Mouse (Mus musculus) spleen, adult 2 months (tissue): ENCODE results near the gene Casp2. TPM values are rescaled to one million over a fixed set of nuclear protein-coding genes. Genes with fewer than 3 reads are reported as not detected.

Source experiments
- DNase-seq, 2 experiments: peaks; one replicate each; pipeline versions ENCODE4 v3.0.0 to v3.0.0-alpha.2; 2012 to 2021; ENCODE audit warnings: low spot score in 2 of 2, low read depth in 1 of 2
- H3K27ac ChIP-seq: fragments of 200-500 bp; 2 replicates; pipeline ENCODE4 v1.5.1; 2012; ENCODE audit warnings: low read length, inconsistent platforms; ENCODE audit not compliant: insufficient read depth
- H3K27me3 ChIP-seq: fragments of 200-500 bp; 2 replicates; pipeline ENCODE4 v1.6.1; 2012; ENCODE audit warnings: mild to moderate bottlenecking, moderate library complexity, low read length, inconsistent platforms; ENCODE audit not compliant: control insufficient read depth, insufficient read depth
- H3K36me3 ChIP-seq: fragments of 200-500 bp; 2 replicates; pipeline ENCODE4 v1.6.1; 2012; ENCODE audit warnings: mild to moderate bottlenecking, low read length, inconsistent platforms; ENCODE audit not compliant: control insufficient read depth, insufficient read depth
- H3K4me1 ChIP-seq: fragments of 200-500 bp; 2 replicates; pipeline ENCODE4 v1.6.1; 2011; ENCODE audit warnings: inconsistent platforms; ENCODE audit not compliant: control insufficient read depth, insufficient read depth, insufficient read length
- H3K4me3 ChIP-seq: fragments of 200-500 bp; 2 replicates; pipeline ENCODE4 v1.5.1; 2011; ENCODE audit warnings: mild to moderate bottlenecking, inconsistent platforms; ENCODE audit not compliant: insufficient read depth, insufficient read length; ENCODE audit errors: extremely low read depth
- CTCF ChIP-seq: fragments of 200-500 bp; IDR thresholded peaks from 2 replicates; pipeline ENCODE4 v1.5.1; 2011; ENCODE audit warnings: mild to moderate bottlenecking, inconsistent platforms; ENCODE audit not compliant: insufficient read depth, insufficient read length, insufficient replicate concordance; ENCODE audit errors: extremely low read depth
- POLR2A ChIP-seq: fragments of 200-500 bp; IDR thresholded peaks from 2 replicates; pipeline ENCODE4 v1.6.1; 2011; ENCODE audit warnings: low read depth, low read length, inconsistent platforms
- WGBS: fragments of 180-500 bp; shearing (Covaris S2); methylation state at CpG from one replicate; pipeline ENCODE4 v1.1.7; 2018; 5-methylcytosine and 5-hydroxymethylcytosine counted together
- polyA plus RNA-seq: library from polyadenylated mRNA; depleted of rRNA; stranded (reverse); fragments of >200 nt; gene quantifications from 2 replicates; pipeline ENCODE4 v1.2.3, GENCODE M21; 2012; rRNA removed

Casp2 gene
- 32.2 and 33.6 TPM in 2 replicates for polyA plus RNA-seq

GRCm38 (mm10) chr6:42264626-42265312, at the start of gene Casp2:
Gene Casp2, plus strand, starts transcription at chr6:42264985.
- WGBS = under 1% methylated on average over 51 of the region's 51 CpGs
- H3K27me3 ChIP-seq = no peaks in the 10 kb centered on the region
- no peaks in the 10 kb centered on the region for H3K4me1 ChIP-seq
- peaks cover 14% of the 10 kb centered on the region for H3K36me3 ChIP-seq
- peak within 1 kb of the TSS; percentile 87 for H3K27ac ChIP-seq
- TF ChIP-seq CTCF (peak; percentile 59; the same call in 1 of the 2 replicates), POLR2A (0 out of 2 replicates have a peak, but pooled peaks have one; percentile 4)
- peak within 1 kb of the TSS; percentile 93 for H3K4me3 ChIP-seq
- DNase-seq = peak; percentile 87 to 96

- Histone ChIP-seq H3K27me3 (no peaks in the 10 kb centered on the region), H3K4me1 (no peaks in the 10 kb centered on the region), H3K27ac (no peak within 1 kb of the TSS), H3K4me3 (no peak within 1 kb of the TSS), H3K36me3 (no peaks in the 10 kb centered on the region)
- DNase-seq = no peak
- TF ChIP-seq POLR2A = no peak
- no peak for TF ChIP-seq CTCF
- WGBS = 55% methylated on average over 2 of the region's 2 CpGs
Measured at GRCm38 (mm10) chr6:42215028-42215427, 49.8 kb upstream of the Casp2 start, which contains the start of gene Tas2r144. Gene Tas2r144, plus strand, starts transcription at chr6:42215328.

- TF ChIP-seq POLR2A (no peak), CTCF (no peak)
- WGBS = 76% methylated on average over 3 of the region's 3 CpGs
- H3K4me3 ChIP-seq = no peak overlapping the region
- no peaks in the 10 kb centered on the region for H3K4me1 ChIP-seq
- H3K27me3 ChIP-seq = no peaks in the 10 kb centered on the region
- no peak for DNase-seq
- H3K27ac ChIP-seq = no peak overlapping the region
- H3K36me3 ChIP-seq = no peaks in the 10 kb centered on the region
Measured at GRCm38 (mm10) chr6:42222286-42222685, 42.5 kb upstream of the Casp2 start.

- Histone ChIP-seq H3K4me3 (no peak overlapping the region), H3K27me3 (no peaks in the 10 kb centered on the region), H3K27ac (no peak overlapping the region), H3K36me3 (no peaks in the 10 kb centered on the region), H3K4me1 (no peaks in the 10 kb centered on the region)
- TF ChIP-seq CTCF (no peak), POLR2A (no peak)
- no peak for DNase-seq
- WGBS = 71% methylated on average over 4 of the region's 4 CpGs
Measured at GRCm38 (mm10) chr6:42225046-42225445, 39.7 kb upstream of the Casp2 start.

DNA sequence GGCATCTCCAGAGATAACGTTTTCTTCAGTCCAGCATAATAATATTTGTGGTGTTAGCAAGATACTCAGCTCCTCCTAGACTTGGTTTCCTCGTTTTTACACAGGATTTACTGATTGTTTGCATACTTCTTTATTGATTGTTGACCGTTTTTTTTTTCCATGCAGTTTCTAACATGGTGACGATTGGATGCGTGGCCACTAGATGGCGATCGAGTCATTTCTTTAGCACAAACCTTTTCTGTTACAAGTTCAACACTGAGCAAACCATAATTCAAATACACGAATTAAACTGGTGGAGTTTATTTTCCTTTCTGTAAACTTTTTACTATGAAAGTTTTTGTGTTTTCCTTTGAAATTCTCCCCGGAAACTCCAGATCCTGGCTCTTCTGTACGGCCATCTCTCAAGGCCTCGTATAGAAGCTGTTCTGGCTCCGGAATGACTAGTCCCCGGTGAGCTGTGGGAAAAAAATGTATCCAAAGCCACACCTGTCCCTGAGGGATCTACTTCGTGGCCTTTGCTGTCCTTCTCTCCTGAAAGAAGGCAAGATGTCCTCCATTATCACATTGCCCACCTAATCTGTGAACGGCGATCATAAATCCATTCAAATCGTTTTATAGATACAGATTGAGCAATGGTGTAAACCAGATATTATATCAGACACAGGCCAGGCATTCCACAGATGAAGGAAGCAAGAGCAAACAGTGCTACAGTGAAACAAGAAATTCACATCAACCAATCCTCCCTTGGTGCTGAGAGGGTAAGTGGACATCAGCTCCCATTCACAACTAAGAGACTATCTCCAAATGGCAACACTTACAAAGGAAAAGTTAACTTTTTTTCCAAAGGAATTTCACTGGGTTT, 37.3 kb upstream of the Casp2 start:
- no peaks in the 10 kb centered on the region for H3K27me3 ChIP-seq
- WGBS = 38% methylated on average over 17 of the region's 17 CpGs
- peak; percentile 47; the same call in 1 of the 2 replicates for TF ChIP-seq CTCF
- TF ChIP-seq POLR2A = no peak
- no peaks in the 10 kb centered on the region for H3K4me1 ChIP-seq
- no peak overlapping the region for H3K4me3 ChIP-seq
- DNase-seq = peak; percentile 52 to 57
- H3K36me3 ChIP-seq = no peaks in the 10 kb centered on the region
- no peak overlapping the region for H3K27ac ChIP-seq

DNA sequence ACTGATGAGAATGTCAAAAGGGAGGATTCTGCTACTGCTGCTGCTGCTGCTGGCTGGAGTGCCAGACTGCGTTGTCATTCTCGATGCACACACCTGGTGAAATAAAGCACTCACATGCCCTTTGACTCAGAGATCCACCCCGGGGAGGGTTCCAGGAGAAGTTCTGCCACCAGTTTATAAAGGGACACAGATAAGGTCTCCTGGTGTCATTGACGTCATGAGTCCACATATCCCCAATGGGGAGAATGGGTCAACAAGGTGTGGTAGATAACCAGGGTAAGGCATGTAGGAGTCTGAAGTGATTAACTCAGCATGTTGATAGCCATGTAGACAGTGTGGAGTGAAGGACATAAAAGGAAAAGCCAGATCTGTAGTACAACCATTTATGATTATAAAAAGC, 35.2 kb upstream of the Casp2 start:
- Histone ChIP-seq H3K36me3 (no peaks in the 10 kb centered on the region), H3K4me1 (no peaks in the 10 kb centered on the region), H3K27me3 (no peaks in the 10 kb centered on the region), H3K4me3 (no peak overlapping the region), H3K27ac (no peak overlapping the region)
- DNase-seq = no peak
- TF ChIP-seq CTCF = no peak
- no peak for TF ChIP-seq POLR2A
- 82% methylated on average over 4 of the region's 4 CpGs for WGBS
